Mouse (Mus musculus) megakaryocyte progenitor cell, adult 5-6 weeks (primary cell): ENCODE results near the gene Ntng2. TPM values are rescaled to one million over a fixed set of nuclear protein-coding genes. Genes with fewer than 3 reads are reported as not detected.

ENCODE experiments used
- ATAC-seq: replicated peaks from 2 replicates; pipeline ENCODE4 v1.8.0; 2016; ENCODE audit warnings: mild to moderate bottlenecking, moderate TSS enrichment, inconsistent platforms; ENCODE audit not compliant: poor library complexity
- total RNA-seq, 2 experiments: library from RNA; stranded (forward) in 1 of 2; stranded (reverse) in 1 of 2; fragments of 157-497, 149-512 nt in 1 of 2; fragments of 200-1000 nt in 1 of 2; gene quantifications; 2 replicates each; pipeline versions ENCODE4 v1.2.3 to v1.2.4; 2015 to 2017

Gene Ntng2
- total RNA-seq, 2 experiments from 2014 or later, result 1.5 to 9.4 TPM

GRCm38 (mm10) chr2:29193819-29194546 is 58.8 kb downstream of the Ntng2 start:
- 0 out of 2 replicates have a peak, but pooled peaks have one; percentile 13 for ATAC-seq

- ATAC-seq, result no peak
These were observed 60.1 kb downstream of the Ntng2 start for GRCm38 (mm10) chr2:29192629-29193278.

- ATAC-seq, result peak; percentile 33
These were observed 61.3 kb downstream of the Ntng2 start for GRCm38 (mm10) chr2:29191216-29192215.

- ATAC-seq, result no peak
These were observed 62.4 kb downstream of the Ntng2 start for GRCm38 (mm10) chr2:29190392-29190791.

GRCm38 (mm10) chr2:29186209-29186608 is 66.6 kb downstream of the Ntng2 start:
- ATAC-seq, result no peak

- ATAC-seq, result no peak
These were observed 69.4 kb downstream of the Ntng2 start for GRCm38 (mm10) chr2:29183266-29183924.

- no peak for ATAC-seq
These were observed 71.7 kb downstream of the Ntng2 start for GRCm38 (mm10) chr2:29181111-29181510.

GRCm38 (mm10) chr2:29179810-29180209 is 73.0 kb downstream of the Ntng2 start:
- ATAC-seq, result peak; percentile 77

- no peak for ATAC-seq
These were observed 77.9 kb downstream of the Ntng2 start for GRCm38 (mm10) chr2:29174887-29175286.

- ATAC-seq, result no peak
These were observed 84.7 kb downstream of the Ntng2 start for GRCm38 (mm10) chr2:29168067-29168466.

GRCm38 (mm10) chr2:29151941-29152340 is 100.9 kb downstream of the Ntng2 start:
- ATAC-seq, result no peak

Other genes with a start within 250 kb of the Ntng2 start
- gene Cfap77, start 197.9 kb downstream of the Ntng2 start, total RNA-seq (2015), result 0.17 TPM in 1 of 2 replicates, not detected in the other
- not detected in 2 replicates for gene Cfap77, start 197.9 kb downstream of the Ntng2 start, total RNA-seq (2017)
- gene Ttf1, start 192.7 kb downstream of the Ntng2 start, total RNA-seq (2015), result 13.0 and 14.9 TPM in 2 replicates
- 17.8 and 18.9 TPM in 2 replicates for gene Ttf1, start 192.7 kb downstream of the Ntng2 start, total RNA-seq (2017)
- 40.2 and 42.6 TPM in 2 replicates for gene Setx, start 128.8 kb downstream of the Ntng2 start, total RNA-seq (2015)
- 75.1 and 91.8 TPM in 2 replicates for gene Setx, start 128.8 kb downstream of the Ntng2 start, total RNA-seq (2017)
- 35.1 and 40.7 TPM in 2 replicates for gene Med27, start 93.8 kb upstream of the Ntng2 start, total RNA-seq (2015)
- gene Med27, start 93.8 kb upstream of the Ntng2 start, total RNA-seq (2017), result 15.5 and 22.0 TPM in 2 replicates